Mouse (Mus musculus) hindbrain, postnatal 0 days (tissue): ENCODE results near the gene Tnfaip2. TPM values are rescaled to one million over a fixed set of nuclear protein-coding genes. Genes with fewer than 3 reads are reported as not detected.

ENCODE experiments used
- ATAC-seq: fragments of 200-750 bp; cut with Nextera tagmentation; 2 replicates; pipeline ENCODE4 v1.8.0; 2017; ENCODE audit warnings: mild to moderate bottlenecking, moderate TSS enrichment, moderate library complexity
- DNase-seq: peaks from one replicate; pipeline ENCODE4 v3.0.0-alpha.2; 2015; ENCODE audit warnings: low spot score
- H3K27ac ChIP-seq: fragments of 300-500 bp; sonication (generic); 2 replicates; pipeline ENCODE4 v1.5.1; 2014; ENCODE audit warnings: mild to moderate bottlenecking
- H3K27me3 ChIP-seq: fragments of 300-500 bp; sonication (generic); 2 replicates; pipeline ENCODE4 v1.6.1; 2014; ENCODE audit warnings: low read length, mixed read lengths; ENCODE audit not compliant: insufficient read depth
- H3K36me3 ChIP-seq: fragments of 300-500 bp; sonication (generic); 2 replicates; pipeline ENCODE4 v1.6.1; 2014; ENCODE audit warnings: low read length, mixed read lengths; ENCODE audit not compliant: insufficient read depth
- H3K4me1 ChIP-seq: fragments of 300-500 bp; sonication (generic); 2 replicates; pipeline ENCODE4 v1.6.1; 2014; ENCODE audit warnings: antibody characterized with exemption, low read length, mixed read lengths; ENCODE audit not compliant: insufficient read depth
- H3K4me2 ChIP-seq: fragments of 300-500 bp; sonication (generic); 2 replicates; pipeline ENCODE4 v1.6.1; 2014; ENCODE audit warnings: low read depth, mild to moderate bottlenecking, low read length, moderate library complexity, mixed read lengths
- H3K4me3 ChIP-seq: fragments of 300-500 bp; sonication (generic); 2 replicates; pipeline ENCODE4 v1.5.1; 2014; ENCODE audit warnings: low read length
- H3K9ac ChIP-seq: fragments of 300-500 bp; sonication (generic); replicated peaks from 2 replicates; pipeline ENCODE4 v1.6.1; 2014; ENCODE audit warnings: mild to moderate bottlenecking, low read length, moderate library complexity, mixed read lengths
- H3K9me3 ChIP-seq: fragments of 300-500 bp; sonication (generic); 2 replicates; pipeline ENCODE4 v1.6.1; 2016; ENCODE audit warnings: low read length, mixed read lengths
- CTCF ChIP-seq: IDR thresholded peaks from 2 replicates; pipeline ENCODE4 v1.5.1; 2016; ENCODE audit warnings: antibody characterized with exemption, control low read depth, low read depth
- WGBS: fragments of 180-500 bp; shearing (Covaris S2); extraction: QIAGEN DNeasy Blood & Tissue Kit; methylation state at CpG from one replicate; pipeline ENCODE4 v1.1.7; 2014; 5-methylcytosine and 5-hydroxymethylcytosine counted together
- polyA plus RNA-seq: library from polyadenylated mRNA; unstranded; fragments of >200 nt; fragmentation: Nextera tagmentation; extraction: Ambion mirVana; gene quantifications from 2 replicates; pipeline ENCODE4 v1.2.1, GENCODE M21; 2015
- total RNA-seq: library from RNA; depleted of rRNA; stranded (reverse); fragments of >200 nt; gene quantifications from 2 replicates; pipeline ENCODE4 v1.2.3, GENCODE M21; 2014

The Tnfaip2 gene
- total and polyA plus RNA-seq, 2 experiments from 2014 or later: 0.99 to 1.4 TPM

DNA sequence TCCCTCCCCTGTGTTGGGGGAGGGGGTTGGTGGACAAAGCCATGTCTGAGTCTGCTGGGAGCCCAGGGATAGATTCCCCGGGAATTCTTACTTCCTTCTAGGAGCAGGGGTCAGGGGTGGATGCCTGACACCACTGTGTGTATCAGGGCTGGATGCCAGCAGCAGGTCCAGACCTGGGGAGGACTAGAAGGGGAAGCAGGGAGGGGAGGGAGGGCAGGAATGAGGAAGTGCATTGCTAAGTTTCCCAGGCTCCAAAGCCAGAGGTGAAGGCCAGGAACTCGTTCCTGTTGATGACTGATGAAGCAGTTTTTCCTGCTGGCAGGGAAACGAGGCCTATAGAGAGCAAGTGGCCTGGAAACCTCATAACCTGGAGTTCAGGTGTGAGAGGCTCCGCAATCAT lies 10.2 kb upstream of the Tnfaip2 start:
- TF ChIP-seq CTCF: no peak
- Histone ChIP-seq H3K9ac (no peak overlapping the region), H3K9me3 (no peaks in the 10 kb centered on the region), H3K36me3 (no peaks in the 10 kb centered on the region), H3K4me1 (peaks cover 22% of the 10 kb centered on the region), H3K27ac (no peak overlapping the region), H3K4me3 (no peak overlapping the region), H3K27me3 (peaks cover 15% of the 10 kb centered on the region), H3K4me2 (no peak overlapping the region)
- ATAC-seq (no peak), DNase-seq (no peak)
- 39% methylated on average over 4 of the region's 4 CpGs for WGBS

DNA sequence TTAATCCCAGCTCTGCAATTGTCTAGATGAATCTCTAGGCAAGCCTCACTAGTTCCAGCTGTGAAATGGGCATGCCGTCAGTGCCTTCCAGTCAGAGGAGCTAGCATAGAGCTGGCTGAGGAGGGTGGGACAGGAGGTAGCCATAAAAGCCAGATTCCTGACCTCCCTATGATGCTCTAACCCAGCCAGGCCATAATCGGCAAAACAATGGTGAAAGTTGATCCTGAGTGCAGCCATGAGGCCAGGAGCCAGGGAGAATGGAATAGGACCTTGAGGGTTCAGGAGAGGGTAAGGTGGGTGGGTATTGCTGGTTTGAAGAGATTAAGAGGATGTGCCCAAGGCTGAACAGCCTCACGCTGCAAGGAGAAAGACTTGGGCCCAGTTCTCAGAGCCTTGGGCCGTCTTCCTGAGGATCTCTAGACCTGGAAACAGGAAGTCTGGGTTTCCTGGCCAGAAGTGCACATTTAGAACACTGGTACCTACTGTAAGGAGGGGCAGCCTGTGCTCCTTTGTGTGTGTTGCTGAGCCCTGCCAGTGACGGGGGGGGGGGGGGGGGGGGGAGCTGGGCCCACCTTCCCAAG lies 9.4 kb upstream of the Tnfaip2 start:
- Histone ChIP-seq H3K4me1 (peaks cover 22% of the 10 kb centered on the region), H3K4me2 (no peak overlapping the region), H3K36me3 (no peaks in the 10 kb centered on the region), H3K9ac (no peak overlapping the region), H3K4me3 (no peak overlapping the region), H3K27ac (no peak overlapping the region), H3K9me3 (no peaks in the 10 kb centered on the region), H3K27me3 (peaks cover 15% of the 10 kb centered on the region)
- DNase-seq (no peak), ATAC-seq (no peak)
- TF ChIP-seq CTCF: no peak
- WGBS: 61% methylated on average over 5 of the region's 5 CpGs

- no peak overlapping the region for H3K9ac ChIP-seq
- peaks cover 15% of the 10 kb centered on the region for H3K27me3 ChIP-seq
- no peak overlapping the region; the same call in 1 of the 2 replicates for H3K27ac ChIP-seq
- H3K4me2 ChIP-seq: no peak overlapping the region
- 21% methylated on average over 6 of the region's 7 CpGs for WGBS
- peak; percentile 81 for DNase-seq
- peak; percentile 84 for ATAC-seq
- no peak overlapping the region for H3K4me3 ChIP-seq
- TF ChIP-seq CTCF: no peak
- no peaks in the 10 kb centered on the region for H3K36me3 ChIP-seq
- no peaks in the 10 kb centered on the region for H3K9me3 ChIP-seq
- peaks cover 14% of the 10 kb centered on the region for H3K4me1 ChIP-seq
These were observed 8.0 kb upstream of the Tnfaip2 start for GRCm38 (mm10) chr12:111434164-111434744.

DNA sequence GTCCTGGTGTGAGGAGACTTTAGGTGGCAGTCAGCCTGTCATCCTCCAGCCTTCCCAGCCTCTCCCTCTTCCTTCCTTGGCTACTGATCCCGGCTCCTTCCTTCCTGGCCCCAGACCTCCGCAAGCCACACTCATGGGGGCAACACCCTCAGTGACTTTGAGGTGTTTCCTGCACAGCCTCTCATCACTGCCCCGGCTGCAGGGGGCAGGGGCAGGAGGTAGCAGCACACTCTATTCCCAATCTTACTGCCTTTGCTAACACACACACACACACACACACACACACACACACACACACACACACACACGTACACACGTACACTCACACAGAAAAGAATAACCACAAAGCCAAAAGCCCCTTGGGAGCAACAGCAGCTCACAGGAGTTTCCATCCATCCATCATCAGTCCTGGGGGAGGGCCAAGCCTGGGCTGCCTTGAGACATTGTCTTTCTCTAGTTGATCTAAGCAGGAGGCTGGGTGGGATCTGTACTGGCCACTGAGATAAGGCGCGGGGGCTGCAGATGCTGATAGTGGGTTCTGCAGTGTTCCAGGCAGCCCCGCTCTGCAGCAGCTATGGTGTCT lies 7.4 kb upstream of the Tnfaip2 start:
- no peak for TF ChIP-seq CTCF
- WGBS: 46% methylated on average over 8 of the region's 8 CpGs
- Histone ChIP-seq H3K27me3 (peaks cover 11% of the 10 kb centered on the region), H3K9ac (no peak overlapping the region), H3K4me1 (peaks cover 9% of the 10 kb centered on the region; the same call in 1 of the 2 replicates), H3K9me3 (no peaks in the 10 kb centered on the region), H3K4me2 (no peak overlapping the region), H3K4me3 (no peak overlapping the region), H3K27ac (no peak overlapping the region; the same call in 1 of the 2 replicates), H3K36me3 (no peaks in the 10 kb centered on the region)
- ATAC-seq (0 out of 2 replicates have a peak, but pooled peaks have one; percentile 15), DNase-seq (no peak)

DNA sequence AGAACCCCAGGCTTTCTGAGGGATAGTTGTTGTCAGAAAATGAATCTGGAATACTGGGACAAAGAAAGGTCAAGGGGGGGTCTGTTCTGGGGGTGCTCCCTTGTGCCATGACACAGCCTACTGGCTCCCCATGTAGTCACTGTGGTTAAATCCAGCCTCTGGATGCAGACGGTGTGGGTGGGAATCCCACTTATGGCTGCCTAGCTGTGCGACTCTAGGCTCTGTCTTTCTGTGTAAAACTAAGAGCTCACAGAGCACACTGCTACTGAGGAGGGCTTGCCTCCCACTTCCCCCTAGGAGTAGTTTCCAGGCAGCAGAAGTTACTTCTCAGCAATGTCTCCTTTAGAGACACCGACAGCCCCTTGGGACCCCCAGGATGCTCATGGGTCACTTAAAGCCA lies 6.1 kb upstream of the Tnfaip2 start:
- Histone ChIP-seq H3K27me3 (no peaks in the 10 kb centered on the region; the same call in 1 of the 2 replicates), H3K27ac (no peak overlapping the region), H3K4me3 (no peak overlapping the region), H3K36me3 (no peaks in the 10 kb centered on the region), H3K9me3 (no peaks in the 10 kb centered on the region), H3K4me2 (no peak overlapping the region), H3K9ac (no peak overlapping the region), H3K4me1 (peaks cover 3% of the 10 kb centered on the region; the same call in 1 of the 2 replicates)
- WGBS: 69% methylated on average over 3 of the region's 3 CpGs
- DNase-seq (no peak), ATAC-seq (no peak)
- TF ChIP-seq CTCF: no peak

DNA sequence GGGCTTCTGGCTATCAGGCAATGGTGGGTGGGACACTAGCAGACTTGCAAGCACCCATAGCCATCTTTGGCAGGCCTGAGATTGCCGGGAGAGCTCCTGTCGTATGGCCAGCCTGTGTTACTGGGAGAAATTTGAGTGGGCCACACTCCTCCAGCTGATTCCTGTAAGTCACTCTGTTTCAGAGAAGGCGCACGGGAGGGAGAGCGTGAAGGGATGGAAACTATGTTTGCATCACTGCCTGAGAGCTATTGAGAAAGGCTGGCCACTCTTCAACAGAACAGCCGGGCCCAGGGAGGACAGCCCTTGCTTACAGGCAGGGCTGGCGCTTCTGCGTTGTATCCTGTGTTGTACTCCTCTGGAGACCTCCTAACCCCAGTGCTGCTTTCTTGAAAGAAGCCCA lies 5.6 kb upstream of the Tnfaip2 start:
- Histone ChIP-seq H3K4me3 (no peak overlapping the region), H3K27ac (no peak overlapping the region), H3K4me1 (peaks cover 3% of the 10 kb centered on the region; the same call in 1 of the 2 replicates), H3K4me2 (no peak overlapping the region), H3K9ac (no peak overlapping the region), H3K9me3 (no peaks in the 10 kb centered on the region), H3K27me3 (no peaks in the 10 kb centered on the region; the same call in 1 of the 2 replicates), H3K36me3 (no peaks in the 10 kb centered on the region)
- DNase-seq (no peak), ATAC-seq (no peak)
- 73% methylated on average over 8 of the region's 8 CpGs for WGBS
- no peak for TF ChIP-seq CTCF
